Mouse (Mus musculus) MEL (cell line): ENCODE data around the gene Psmd9. TPM values are rescaled to one million over a fixed set of nuclear protein-coding genes. Genes with fewer than 3 reads are reported as not detected.

Experiments used
- DNase-seq: peaks from one replicate; pipeline ENCODE4 v3.0.0; 2011; ENCODE audit warnings: low read depth, low spot score
- H3K27ac ChIP-seq: 2 replicates; pipeline ENCODE4 v1.5.1; 2012; ENCODE audit warnings: low read depth, mild to moderate bottlenecking, control low read depth, low read length, moderate library complexity; ENCODE audit not compliant: control insufficient read depth
- H3K27me3 ChIP-seq, 2 experiments: fragments of 150-350 bp in 1 of 2; sonication (generic) in 1 of 2; 2 replicates each; pipeline ENCODE4 v1.6.1; 2012; ENCODE audit warnings: low read length in 2 of 2, mild to moderate bottlenecking in 2 of 2, improper control_type of control experiment in 1 of 2, moderate library complexity in 1 of 2; ENCODE audit not compliant: insufficient read depth in 2 of 2, control insufficient read depth in 1 of 2
- H3K36me3 ChIP-seq, 2 experiments: 2 replicates each; pipeline ENCODE4 v1.6.1; 2012 to 2014; ENCODE audit warnings: low read length in 2 of 2, improper control_type of control experiment in 1 of 2, inconsistent platforms in 1 of 2, mild to moderate bottlenecking in 1 of 2; ENCODE audit not compliant: insufficient read depth in 2 of 2, control insufficient read depth in 1 of 2
- H3K4me1 ChIP-seq, 2 experiments: fragments of 150-350 bp in 1 of 2; sonication (generic) in 1 of 2; 2 replicates each; pipeline ENCODE4 v1.6.1; 2012; ENCODE audit warnings: low read length in 2 of 2, improper control_type of control experiment in 1 of 2, mild to moderate bottlenecking in 1 of 2; ENCODE audit not compliant: insufficient read depth in 2 of 2, control insufficient read depth in 1 of 2
- H3K4me3 ChIP-seq, 2 experiments: fragments of 150-350 bp in 1 of 2; sonication (generic) in 1 of 2; 2 replicates each; pipeline ENCODE4 v1.5.1; 2012; ENCODE audit warnings: low read depth in 2 of 2, low read length in 2 of 2, mild to moderate bottlenecking in 2 of 2, moderate library complexity in 2 of 2, control low read depth in 1 of 2, improper control_type of control experiment in 1 of 2; ENCODE audit not compliant: control insufficient read depth in 1 of 2, insufficient read depth in 1 of 2
- H3K79me2 ChIP-seq: 2 replicates; pipeline ENCODE4 v1.6.1; 2012; ENCODE audit warnings: mild to moderate bottlenecking, low read length, moderate library complexity; ENCODE audit not compliant: control insufficient read depth, poor library complexity, insufficient read depth
- H3K9ac ChIP-seq: 2 replicates; pipeline ENCODE4 v1.6.1; 2012; ENCODE audit warnings: low read depth, mild to moderate bottlenecking, control low read depth, low read length, moderate library complexity; ENCODE audit not compliant: control insufficient read depth, poor library complexity, severe bottlenecking
- H3K9me3 ChIP-seq: fragments of 150-350 bp; sonication (generic); replicated peaks from 2 replicates; pipeline ENCODE4 v1.6.1; 2012; ENCODE audit warnings: mild to moderate bottlenecking, low read length, improper control_type of control experiment, moderate library complexity; ENCODE audit not compliant: insufficient read depth
- BHLHE40 ChIP-seq: IDR thresholded peaks from 2 replicates; pipeline ENCODE4 v1.6.1; 2012; ENCODE audit warnings: low read depth, mild to moderate bottlenecking, inconsistent platforms, low read length, improper control_type of control experiment, borderline replicate concordance
- CTCF ChIP-seq, 3 experiments: IDR thresholded peaks in 2 of 3; conservative IDR thresholded peaks in 1 of 3; 2 replicates each; pipeline ENCODE4 v1.5.1; 2011 to 2012; ENCODE audit warnings: low read length in 3 of 3, low read depth in 2 of 3, mild to moderate bottlenecking in 2 of 3, improper control_type of control experiment in 1 of 3, inconsistent platforms in 1 of 3, mixed read lengths in 1 of 3, moderate library complexity in 1 of 3; ENCODE audit not compliant: control insufficient read depth in 1 of 3, insufficient read depth in 1 of 3, poor library complexity in 1 of 3, severe bottlenecking in 1 of 3
- E2F4 ChIP-seq: IDR thresholded peaks from 2 replicates; pipeline ENCODE4 v1.6.1; 2011; ENCODE audit warnings: low read depth, low read length, improper control_type of control experiment, borderline replicate concordance
- EP300 ChIP-seq, 2 experiments: IDR thresholded peaks; 2 replicates each; pipeline ENCODE4 v1.6.1; 2011; ENCODE audit warnings: improper control_type of control experiment in 2 of 2, low read length in 2 of 2, low read depth in 1 of 2, mild to moderate bottlenecking in 1 of 2
- ETS1 ChIP-seq: IDR thresholded peaks from 2 replicates; pipeline ENCODE4 v1.6.1; 2012; ENCODE audit warnings: low read depth, mild to moderate bottlenecking, inconsistent platforms, low read length, improper control_type of control experiment, moderate library complexity
- GABPA ChIP-seq: IDR thresholded peaks from 2 replicates; pipeline ENCODE4 v1.6.1; 2012; ENCODE audit warnings: low read depth, mild to moderate bottlenecking, inconsistent platforms, low read length, improper control_type of control experiment, moderate library complexity
- JUND ChIP-seq: IDR thresholded peaks from 2 replicates; pipeline ENCODE4 v1.6.1; 2011; ENCODE audit warnings: low read depth, mild to moderate bottlenecking, improper control_type of control experiment, low read length
- MAFK ChIP-seq: IDR thresholded peaks from 2 replicates; pipeline ENCODE4 v1.6.1; 2011; ENCODE audit warnings: low read depth, mild to moderate bottlenecking, low read length, improper control_type of control experiment, borderline replicate concordance
- MAZ ChIP-seq: IDR thresholded peaks from 2 replicates; pipeline ENCODE4 v1.6.1; 2012; ENCODE audit warnings: low read depth, mild to moderate bottlenecking, inconsistent platforms, low read length, improper control_type of control experiment
- MEF2A ChIP-seq: IDR thresholded peaks from 2 replicates; pipeline ENCODE4 v1.6.1; 2014; ENCODE audit warnings: low read depth, mild to moderate bottlenecking, inconsistent platforms, low read length, improper control_type of control experiment; ENCODE audit not compliant: poor library complexity, insufficient replicate concordance, severe bottlenecking; ENCODE audit errors: extremely low read depth
- MXI1 ChIP-seq: IDR thresholded peaks from 2 replicates; pipeline ENCODE4 v1.6.1; 2011; ENCODE audit warnings: mild to moderate bottlenecking, low read depth, low read length, improper control_type of control experiment
- POLR2AphosphoS2 ChIP-seq: IDR thresholded peaks from 2 replicates; pipeline ENCODE4 v1.6.1; 2011; ENCODE audit warnings: low read length, improper control_type of control experiment
- POLR2AphosphoS5 ChIP-seq: IDR thresholded peaks from 2 replicates; pipeline ENCODE4 v1.6.1; 2012; ENCODE audit warnings: low read depth, borderline replicate concordance, mild to moderate bottlenecking, inconsistent platforms, low read length, moderate library complexity, mixed read lengths
- RAD21 ChIP-seq: IDR thresholded peaks from 2 replicates; pipeline ENCODE4 v1.6.1; 2011; ENCODE audit warnings: mild to moderate bottlenecking, low read depth, low read length, improper control_type of control experiment
- RCOR1 ChIP-seq: IDR thresholded peaks from 2 replicates; pipeline ENCODE4 v1.6.1; 2012; ENCODE audit warnings: low read depth, mild to moderate bottlenecking, inconsistent platforms, low read length, improper control_type of control experiment
- SIN3A ChIP-seq: IDR thresholded peaks from 2 replicates; pipeline ENCODE4 v1.6.1; 2012; ENCODE audit warnings: low read length, improper control_type of control experiment, inconsistent platforms
- SMC3 ChIP-seq: IDR thresholded peaks from 2 replicates; pipeline ENCODE4 v1.6.1; 2011; ENCODE audit warnings: low read depth, low read length, improper control_type of control experiment
- TAL1 ChIP-seq: IDR thresholded peaks from 2 replicates; pipeline ENCODE4 v1.6.1; 2012; ENCODE audit warnings: mild to moderate bottlenecking, inconsistent platforms, low read length, moderate library complexity, mixed read lengths
- TCF12 ChIP-seq: IDR thresholded peaks from 2 replicates; pipeline ENCODE4 v1.6.1; 2014; ENCODE audit warnings: low read depth, mild to moderate bottlenecking, inconsistent platforms, low read length, improper control_type of control experiment, moderate library complexity
- USF1 ChIP-seq: IDR thresholded peaks from 2 replicates; pipeline ENCODE4 v1.6.1; 2014; ENCODE audit warnings: low read depth, mild to moderate bottlenecking, inconsistent platforms, low read length, improper control_type of control experiment, moderate library complexity
- ZC3H11A ChIP-seq: IDR thresholded peaks from 2 replicates; pipeline ENCODE4 v1.6.1; 2012; ENCODE audit warnings: low read depth, mild to moderate bottlenecking, inconsistent platforms, low read length, improper control_type of control experiment
- ZNF384 ChIP-seq: IDR thresholded peaks from 2 replicates; pipeline ENCODE4 v1.6.1; 2012; ENCODE audit warnings: low read depth, mild to moderate bottlenecking, inconsistent platforms, low read length, improper control_type of control experiment
- polyA plus RNA-seq, 2 experiments: library from polyadenylated mRNA; stranded (reverse) in 1 of 2; unstranded in 1 of 2; fragments of >175 nt in 1 of 2; fragments of >200 nt in 1 of 2; gene quantifications; 2 replicates each; pipeline versions ENCODE4 v1.2.1 to v1.2.4; 2012; ENCODE audit warnings: low replicate concordance in 2 of 2, low read depth in 1 of 2; ENCODE audit not compliant: insufficient read length in 2 of 2, insufficient read depth in 1 of 2, missing spikeins in 1 of 2
- total RNA-seq: library from RNA; depleted of rRNA; stranded (reverse); fragments of 300-350 nt; gene quantifications from 2 replicates; pipeline ENCODE4 v1.2.3, GENCODE M21; 2012

Gene Psmd9
- total and polyA plus RNA-seq, 3 experiments = 32.0 to 54.6 TPM; not detected in 1

- TF ChIP-seq POLR2AphosphoS2 (peak; percentile 86), POLR2AphosphoS5 (no peak), TCF12 (no peak), CTCF (IDR thresholded peaks at IDR 0.05 in 2 of 3, conservative IDR thresholded peaks at IDR 0.05 in 1 of 3; ENCODE audit: control insufficient read depth in 1 of 3, insufficient read depth in 1 of 3, low read depth in 2 of 3, low read length in 3 of 3, poor library complexity in 1 of 3, severe bottlenecking in 1 of 3) (peak; percentile 80 to 93 (median 86))
Observed at GRCm38 (mm10) chr5:123132308-123133071, 36.7 kb upstream of the Psmd9 start, which contains the start of gene Rhof (continued).

- DNase-seq = peak; percentile 86
- Histone ChIP-seq H3K27ac (peak overlapping the region; percentile 13; the same call in 1 of the 2 replicates), H3K4me3 (no peak overlapping the region; a peak in 1 of 4 replicates), H3K36me3 (peaks cover 0 to 38% of the 10 kb centered on the region in 2 experiments; a peak in 2 of 4 replicates), H3K9me3 (no peaks in the 10 kb centered on the region), H3K27me3 (no peaks in the 10 kb centered on the region), H3K79me2 (peaks cover 16% of the 10 kb centered on the region), H3K4me1 (peaks cover 4 to 52% of the 10 kb centered on the region in 2 experiments), H3K9ac (no peak overlapping the region)
- TF ChIP-seq GABPA = 0 out of 2 replicates have a peak, but pooled peaks have one; percentile 1
- no peak for TF ChIP-seq MAFK
- TF ChIP-seq TAL1 = no peak
- peak; percentile 91 for TF ChIP-seq SMC3
- TF ChIP-seq ETS1 = peak; percentile 40; the same call in 1 of the 2 replicates
- TF ChIP-seq MEF2A = no peak
- 0 out of 2 replicates have a peak, but pooled peaks have one; percentile 11 for TF ChIP-seq USF1
- peak; percentile 96 to 98 (median 97) for TF ChIP-seq CTCF (IDR thresholded peaks at IDR 0.05 in 2 of 3, conservative IDR thresholded peaks at IDR 0.05 in 1 of 3; ENCODE audit: control insufficient read depth in 1 of 3, insufficient read depth in 1 of 3, low read depth in 2 of 3, low read length in 3 of 3, poor library complexity in 1 of 3, severe bottlenecking in 1 of 3)
- TF ChIP-seq RAD21 = peak; percentile 87
- peak; percentile 60 for TF ChIP-seq MXI1
- TF ChIP-seq JUND = no peak
- TF ChIP-seq TCF12 = peak; percentile 37; the same call in 1 of the 2 replicates
- no peak for TF ChIP-seq E2F4
- TF ChIP-seq ZC3H11A = peak; percentile 89
- peak; percentile 13 for TF ChIP-seq MAZ
- no peak for TF ChIP-seq RCOR1
- peak in 1 of 2 experiments; percentile 10; a peak in 1 of 4 replicates for TF ChIP-seq EP300 (IDR thresholded peaks at IDR 0.05; ENCODE audit: low read depth in 1 of 2, low read length in 2 of 2)
- TF ChIP-seq BHLHE40 = 0 out of 2 replicates have a peak, but pooled peaks have one; percentile 44
- peak; percentile 67 for TF ChIP-seq SIN3A
- peak; percentile 27; the same call in 1 of the 2 replicates for TF ChIP-seq ZNF384
Observed at GRCm38 (mm10) chr5:123133083-123133783, 36.0 kb upstream of the Psmd9 start.
